Mouse (Mus musculus): Measurements from ENCODE around the gene Zfpm1. TPM values are rescaled to one million over a fixed set of nuclear protein-coding genes. Genes with fewer than 3 reads are reported as not detected.

Zfpm1 gene
- polyA plus RNA-seq, 1 experiment from 2014 or later: 4.9 TPM

DNA sequence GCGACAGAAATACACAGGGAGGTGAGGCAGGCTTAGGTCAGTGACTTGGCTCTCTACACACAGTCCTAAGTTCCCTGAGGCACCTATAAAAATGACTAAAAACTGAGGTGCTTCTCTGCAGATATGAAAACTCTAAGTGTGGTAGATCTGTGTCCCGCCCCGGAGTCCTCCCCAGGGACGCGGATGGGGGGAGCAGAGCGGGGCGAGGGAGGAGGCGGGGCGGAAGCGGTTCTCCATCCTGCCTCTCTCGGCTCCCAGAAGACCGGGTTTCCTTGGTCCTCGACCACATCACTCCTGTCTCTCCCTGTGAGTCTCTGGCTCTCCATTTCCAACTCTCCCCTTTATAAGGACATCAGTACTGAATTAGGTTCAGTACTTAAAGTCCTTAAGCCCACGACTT is 61.8 kb downstream of the Zfpm1 start:
- H3K27ac ChIP-seq: no peak overlapping the region
- H3K9me3 ChIP-seq: no peaks in the 10 kb centered on the region
- ATAC-seq: peak; percentile 20; the same call in 1 of the 2 replicates
- no peak overlapping the region; the same call in 1 of the 2 replicates for H3K4me3 ChIP-seq (replicated peaks)
- peaks cover 26% of the 10 kb centered on the region for H3K4me1 ChIP-seq (replicated peaks)
- peaks cover 4% of the 10 kb centered on the region; the same call in 1 of the 2 replicates for H3K27me3 ChIP-seq (replicated peaks)
- peak overlapping the region; percentile 28; the same call in 1 of the 2 replicates for H3K9ac ChIP-seq
- H3K4me2 ChIP-seq (replicated peaks): peak overlapping the region; percentile 56
- 2% methylated on average over 14 of the region's 14 CpGs for WGBS
- no peaks in the 10 kb centered on the region for H3K36me3 ChIP-seq

DNA sequence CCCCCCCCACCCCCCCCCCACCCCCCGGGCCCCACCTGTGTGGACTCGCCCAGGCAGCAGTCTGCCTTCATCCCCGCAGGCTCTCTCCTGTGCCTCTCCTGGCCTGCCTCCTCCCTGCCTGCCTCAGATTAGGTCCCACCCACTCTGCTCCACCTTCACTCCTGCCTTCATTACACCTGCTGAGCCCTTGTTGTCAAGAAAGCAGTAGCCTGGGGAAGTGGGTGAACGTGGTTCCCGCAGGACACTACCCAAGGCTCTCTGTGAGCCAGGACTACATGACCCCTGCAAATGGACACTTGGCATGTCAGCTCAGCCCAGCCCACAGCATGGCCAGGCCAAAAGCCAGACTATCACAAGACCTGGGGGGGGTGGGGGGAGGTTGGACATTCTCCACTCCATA is 62.3 kb downstream of the Zfpm1 start:
- Histone ChIP-seq H3K36me3 (no peaks in the 10 kb centered on the region), H3K4me3 (replicated peaks) (no peak overlapping the region), H3K9me3 (no peaks in the 10 kb centered on the region), H3K4me2 (replicated peaks) (no peak overlapping the region), H3K27me3 (replicated peaks) (peaks cover 4% of the 10 kb centered on the region; the same call in 1 of the 2 replicates), H3K27ac (no peak overlapping the region), H3K4me1 (replicated peaks) (peaks cover 26% of the 10 kb centered on the region), H3K9ac (no peak overlapping the region)
- 2% methylated on average over 2 of the region's 5 CpGs for WGBS
- ATAC-seq: peak; percentile 62

DNA sequence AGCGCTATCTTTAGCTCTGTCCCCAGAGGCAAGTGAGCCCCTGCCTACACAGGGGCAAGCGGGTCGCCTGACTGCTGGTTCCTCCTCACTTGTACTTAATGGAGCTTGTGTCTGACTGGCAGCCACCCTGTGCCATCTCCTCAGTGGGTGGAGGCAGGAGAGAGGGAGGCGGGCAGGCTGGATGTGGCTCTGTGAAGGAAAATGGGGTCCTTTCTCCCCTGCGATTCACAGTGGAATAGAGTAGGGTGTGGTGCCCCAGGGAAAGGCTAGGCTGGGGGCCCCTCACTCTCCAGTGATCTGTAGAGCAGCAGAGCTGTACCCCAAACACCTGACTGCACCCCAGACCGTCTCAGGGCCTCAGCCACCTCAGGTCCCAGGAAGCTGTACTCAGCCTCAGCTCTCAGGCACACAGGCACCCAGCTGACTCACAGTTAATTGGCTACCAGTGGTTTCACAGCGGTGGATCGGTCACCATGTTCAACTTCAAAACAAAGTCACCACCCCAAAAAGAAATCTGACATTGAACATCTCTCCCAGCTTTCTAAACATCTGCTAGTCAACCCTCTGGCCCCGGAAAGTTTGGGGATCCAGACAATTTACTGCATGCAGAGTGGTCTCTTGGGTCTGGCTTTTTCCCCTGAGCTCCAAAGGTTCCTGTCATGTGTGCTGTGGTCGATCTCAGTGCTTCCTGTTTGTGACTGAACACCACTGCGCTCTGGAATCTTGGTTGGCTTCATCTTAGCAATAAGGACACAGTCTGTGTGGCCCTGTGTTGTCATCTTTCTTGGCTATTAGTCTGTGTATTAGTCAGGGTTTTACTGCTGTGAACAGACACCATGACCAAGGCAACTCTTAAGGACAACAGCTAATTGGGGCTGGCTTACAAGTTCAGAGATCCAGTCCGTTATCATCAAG is 63.5 kb downstream of the Zfpm1 start:
- peaks cover 31% of the 10 kb centered on the region for H3K4me1 ChIP-seq (replicated peaks)
- H3K27me3 ChIP-seq (replicated peaks): peaks cover 4% of the 10 kb centered on the region; the same call in 1 of the 2 replicates
- H3K9me3 ChIP-seq: no peaks in the 10 kb centered on the region
- H3K4me3 ChIP-seq (replicated peaks): no peak overlapping the region
- no peaks in the 10 kb centered on the region for H3K36me3 ChIP-seq
- H3K27ac ChIP-seq: no peak overlapping the region
- no peak overlapping the region for H3K9ac ChIP-seq
- 66% methylated on average over 12 of the region's 12 CpGs for WGBS
- H3K4me2 ChIP-seq (replicated peaks): no peak overlapping the region
- no peak for ATAC-seq

DNA sequence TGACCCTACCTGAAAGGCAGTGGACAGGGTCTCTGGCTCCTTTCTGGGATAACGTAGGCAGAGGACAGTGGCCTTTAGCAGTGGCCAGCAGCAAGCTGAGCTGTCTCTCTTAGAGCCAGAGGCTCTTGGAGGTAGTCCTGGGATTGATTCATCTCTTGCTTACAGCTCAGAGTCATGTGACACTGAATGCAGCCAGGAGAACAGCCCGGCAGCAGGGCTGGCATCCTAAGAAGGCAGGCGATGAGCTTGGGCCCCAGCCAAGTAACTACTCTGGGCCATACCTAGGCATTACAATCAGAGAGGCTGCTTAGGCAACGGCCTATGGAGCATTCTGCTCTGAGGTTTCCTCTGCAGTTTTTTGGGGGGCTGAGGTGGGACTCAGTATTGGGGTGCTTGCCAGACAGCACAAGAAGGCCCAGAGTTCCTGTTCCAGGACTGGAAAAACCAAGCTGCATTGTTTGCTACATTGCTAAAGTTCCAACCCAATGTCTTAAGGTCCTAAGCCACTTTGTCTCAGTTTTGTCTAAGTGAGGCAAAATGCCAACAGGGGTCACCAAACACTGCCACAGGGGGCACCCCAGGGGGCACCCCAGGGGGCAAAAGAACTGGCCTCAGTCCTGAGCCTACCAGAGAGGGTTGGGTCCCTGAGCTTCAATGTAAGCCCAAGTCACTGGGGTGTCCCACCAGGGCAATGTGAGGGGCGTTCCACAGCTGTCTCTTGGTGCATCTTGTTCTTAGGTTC is 66.0 kb downstream of the Zfpm1 start:
- Histone ChIP-seq H3K9ac (no peak overlapping the region), H3K9me3 (no peaks in the 10 kb centered on the region), H3K4me3 (replicated peaks) (no peak overlapping the region), H3K36me3 (no peaks in the 10 kb centered on the region), H3K4me2 (replicated peaks) (no peak overlapping the region), H3K27ac (no peak overlapping the region), H3K27me3 (replicated peaks) (peaks cover 4% of the 10 kb centered on the region; the same call in 1 of the 2 replicates), H3K4me1 (replicated peaks) (peaks cover 21% of the 10 kb centered on the region)
- WGBS: 63% methylated on average over 5 of the region's 5 CpGs
- ATAC-seq: no peak

DNA sequence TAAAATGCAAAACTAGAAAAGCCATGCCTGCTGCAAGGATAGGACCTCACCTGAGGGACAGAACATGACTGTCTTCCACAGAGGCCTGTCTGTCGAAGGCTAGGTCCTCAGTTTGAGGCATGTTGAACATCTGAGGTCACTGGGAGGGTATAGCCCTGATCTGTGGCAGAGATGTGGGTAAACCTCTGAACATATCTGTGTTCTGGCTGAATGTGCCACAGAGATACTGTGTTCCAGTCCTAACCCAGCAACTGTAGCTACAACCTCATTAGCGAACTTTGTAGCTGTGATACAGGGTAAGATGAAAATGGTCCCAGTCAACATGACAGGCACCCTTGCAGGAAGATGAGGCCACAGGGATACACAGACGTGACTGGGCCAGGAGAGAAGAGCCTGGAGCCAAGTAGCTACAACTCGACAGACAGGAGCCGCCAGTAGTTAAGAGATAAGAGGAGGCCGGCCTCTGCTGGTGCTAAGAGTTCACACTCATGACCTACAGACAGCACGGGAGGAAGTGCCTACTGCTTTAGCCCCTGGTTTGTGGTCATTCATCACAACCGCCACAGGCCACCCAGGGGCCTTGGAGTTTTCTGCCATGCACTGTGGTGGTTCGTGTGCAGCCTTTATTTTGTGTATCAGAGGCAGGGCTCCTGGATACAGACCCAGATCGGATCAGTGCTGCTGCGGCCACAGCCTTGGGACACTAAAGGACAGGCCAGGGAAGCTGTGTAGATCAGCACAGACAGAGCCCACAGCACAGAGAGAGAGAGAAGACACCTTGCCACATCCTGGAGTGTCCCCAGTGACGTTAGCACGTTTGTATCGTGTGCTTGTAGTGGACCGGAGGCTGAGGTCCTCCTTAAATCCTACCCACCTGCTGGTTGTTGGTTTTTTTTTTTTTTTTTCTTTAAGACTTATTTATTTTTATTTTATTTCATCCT is 67.7 kb downstream of the Zfpm1 start:
- Histone ChIP-seq H3K4me1 (replicated peaks) (peaks cover 12% of the 10 kb centered on the region; the same call in 1 of the 2 replicates), H3K27me3 (replicated peaks) (no peaks in the 10 kb centered on the region; the same call in 1 of the 2 replicates), H3K36me3 (no peaks in the 10 kb centered on the region), H3K4me2 (replicated peaks) (no peak overlapping the region), H3K9ac (no peak overlapping the region), H3K27ac (no peak overlapping the region), H3K4me3 (replicated peaks) (no peak overlapping the region), H3K9me3 (no peaks in the 10 kb centered on the region)
- ATAC-seq: peak; percentile 77
- 29% methylated on average over 15 of the region's 15 CpGs for WGBS

DNA sequence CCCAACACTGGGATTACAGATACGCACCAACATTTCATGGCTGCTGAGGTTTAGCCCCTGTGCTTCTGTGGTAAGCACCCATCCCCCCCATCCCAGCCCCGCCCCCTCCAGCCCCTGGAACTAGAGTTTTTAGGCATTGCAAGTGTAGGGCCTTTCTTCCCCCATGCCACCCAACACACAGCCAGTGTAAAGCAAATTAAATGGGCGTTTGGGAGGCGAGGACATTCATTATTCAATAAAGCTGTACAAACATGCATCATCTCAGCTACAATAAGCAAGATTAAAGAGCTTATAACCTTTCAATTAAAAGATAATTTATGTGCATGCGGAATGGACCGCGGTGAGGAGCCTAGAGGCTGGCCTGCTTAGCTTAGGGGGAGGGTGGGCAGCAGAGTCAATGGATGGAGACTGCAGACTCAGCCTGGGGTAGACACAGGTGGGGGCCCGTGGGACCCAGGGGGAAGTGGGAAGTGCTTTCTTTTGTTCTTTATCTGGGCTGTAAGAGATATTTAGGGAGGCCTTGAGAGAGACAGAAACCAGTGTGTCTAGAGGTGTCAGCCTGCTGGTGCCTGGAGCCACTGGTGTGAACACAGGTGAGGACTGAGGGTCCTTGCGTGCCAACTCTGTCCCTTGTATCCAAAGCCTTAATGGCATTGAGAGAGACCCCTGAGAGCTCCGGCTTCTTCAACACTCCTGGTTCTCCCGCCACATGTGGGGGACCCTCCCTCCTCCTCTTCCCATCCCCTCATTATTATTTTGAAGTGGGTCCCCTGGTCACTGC is 68.6 kb downstream of the Zfpm1 start:
- Histone ChIP-seq H3K27me3 (replicated peaks) (no peaks in the 10 kb centered on the region; the same call in 1 of the 2 replicates), H3K4me2 (replicated peaks) (no peak overlapping the region), H3K9me3 (no peaks in the 10 kb centered on the region), H3K9ac (no peak overlapping the region), H3K36me3 (no peaks in the 10 kb centered on the region), H3K4me3 (replicated peaks) (no peak overlapping the region), H3K27ac (no peak overlapping the region), H3K4me1 (replicated peaks) (peaks cover 12% of the 10 kb centered on the region)
- ATAC-seq: no peak
- 48% methylated on average over 11 of the region's 11 CpGs for WGBS

DNA sequence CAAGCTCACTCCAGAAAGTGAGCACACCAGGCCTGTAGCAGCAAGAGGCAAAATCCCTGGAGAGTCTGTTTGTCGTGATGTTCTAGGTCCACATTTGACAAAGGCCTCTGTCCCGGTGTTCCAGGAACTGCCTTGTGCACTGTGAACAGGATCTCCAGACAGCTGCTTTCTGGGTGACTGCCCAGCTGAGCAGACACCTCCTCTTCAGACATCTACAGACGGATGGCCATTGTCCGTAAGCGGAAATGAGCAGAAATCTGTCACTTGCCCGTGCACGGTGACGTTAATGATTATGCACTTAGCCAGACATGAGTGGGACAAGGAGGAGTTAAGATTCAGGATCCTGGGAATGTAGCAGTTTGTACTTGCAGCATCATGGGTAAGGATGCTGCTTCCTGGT is 72.2 kb downstream of the Zfpm1 start:
- WGBS: 77% methylated on average over 8 of the region's 8 CpGs
- no peak for ATAC-seq
- H3K4me2 ChIP-seq (replicated peaks): no peak overlapping the region

DNA sequence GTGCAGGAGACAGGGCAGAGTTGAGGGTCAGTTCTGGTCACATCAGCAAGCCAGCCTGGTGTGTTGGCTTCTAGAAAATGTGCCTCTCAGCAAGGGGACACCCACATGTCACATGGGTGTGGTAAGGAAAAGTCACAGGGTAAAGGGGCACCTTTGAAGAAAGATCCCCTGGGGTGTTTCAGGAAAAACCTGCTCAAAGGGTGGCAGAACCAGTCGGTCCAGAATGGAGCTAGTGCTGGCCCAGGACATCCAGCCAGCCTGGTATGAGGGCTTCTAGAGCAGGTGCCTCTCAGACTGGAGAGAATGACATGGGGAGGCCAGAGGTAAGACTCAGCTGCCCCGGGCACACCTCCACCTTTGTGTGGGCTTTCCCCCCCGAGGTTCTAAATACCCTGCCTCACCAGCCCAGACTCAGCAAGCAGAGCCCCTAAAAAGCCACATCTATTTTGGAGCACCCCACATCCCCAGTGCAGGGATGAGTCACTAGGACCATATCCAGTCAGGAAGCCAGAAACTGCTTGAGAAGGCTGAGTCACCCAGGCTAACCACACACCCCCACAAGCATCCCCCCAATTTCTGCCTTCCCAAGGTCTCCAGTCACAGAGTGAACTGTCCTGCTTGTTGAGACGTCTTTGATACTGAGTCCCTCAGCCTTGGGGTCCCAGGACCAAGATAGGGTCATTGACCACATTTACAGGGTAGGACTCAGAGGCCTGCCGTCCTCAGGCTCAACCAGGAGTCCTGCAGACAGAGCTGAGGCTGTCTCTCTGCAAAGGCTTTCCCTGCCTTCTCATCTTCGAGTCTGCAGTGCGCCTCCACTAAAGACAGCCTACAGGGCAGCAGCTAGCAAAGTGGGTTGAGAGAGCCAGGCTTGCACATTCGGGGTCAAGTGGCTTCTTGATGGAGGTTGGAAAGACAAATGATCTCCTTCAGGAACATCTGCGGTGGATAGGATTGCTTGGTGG is 74.0 kb downstream of the Zfpm1 start:
- peaks cover 4% of the 10 kb centered on the region for H3K27me3 ChIP-seq (replicated peaks)
- H3K9me3 ChIP-seq: no peaks in the 10 kb centered on the region
- no peak overlapping the region for H3K27ac ChIP-seq
- H3K36me3 ChIP-seq: no peaks in the 10 kb centered on the region
- peak; percentile 83 for ATAC-seq
- peaks cover 11% of the 10 kb centered on the region; the same call in 1 of the 2 replicates for H3K4me1 ChIP-seq (replicated peaks)
- H3K4me2 ChIP-seq (replicated peaks): peak overlapping the region; percentile 1; the same call in 1 of the 2 replicates
- no peak overlapping the region for H3K9ac ChIP-seq
- WGBS: 57% methylated on average over 9 of the region's 9 CpGs
- no peak overlapping the region for H3K4me3 ChIP-seq (replicated peaks)

More for the DNA sequence above, 72.2 kb downstream of the Zfpm1 start:
- peaks cover 16% of the 10 kb centered on the region for H3K4me1 ChIP-seq (replicated peaks)
- peaks cover 4% of the 10 kb centered on the region for H3K27me3 ChIP-seq (replicated peaks)
- H3K36me3 ChIP-seq: no peaks in the 10 kb centered on the region
- no peaks in the 10 kb centered on the region for H3K9me3 ChIP-seq
- H3K4me3 ChIP-seq (replicated peaks): no peak overlapping the region
- H3K9ac ChIP-seq: no peak overlapping the region
- no peak overlapping the region for H3K27ac ChIP-seq

DNA sequence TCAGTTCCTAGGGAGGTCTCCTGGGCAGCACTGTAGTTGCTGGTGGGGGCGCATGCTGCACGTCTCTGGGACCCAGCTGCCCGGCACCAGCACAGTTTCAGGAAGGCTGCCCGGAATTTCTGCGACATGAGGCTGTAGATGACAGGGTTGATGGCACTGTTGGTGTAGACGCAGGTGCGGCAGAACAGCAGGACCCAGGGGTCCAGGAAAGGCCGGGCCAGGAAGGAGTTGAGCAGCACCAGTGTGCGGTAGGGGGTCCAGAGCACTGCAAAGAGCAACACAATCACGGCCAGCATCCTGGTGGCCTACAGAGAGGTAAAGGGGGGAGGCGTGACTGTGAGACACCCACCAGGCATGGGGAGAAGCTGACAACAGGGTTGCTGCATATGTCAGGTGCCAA is 75.3 kb downstream of the Zfpm1 start:
- Histone ChIP-seq H3K36me3 (no peaks in the 10 kb centered on the region), H3K9me3 (no peaks in the 10 kb centered on the region), H3K9ac (no peak overlapping the region), H3K4me2 (replicated peaks) (no peak overlapping the region), H3K27ac (no peak overlapping the region), H3K4me3 (replicated peaks) (no peak overlapping the region), H3K27me3 (replicated peaks) (peaks cover 4% of the 10 kb centered on the region; the same call in 1 of the 2 replicates), H3K4me1 (replicated peaks) (peaks cover 11% of the 10 kb centered on the region)
- ATAC-seq: no peak
- WGBS: 64% methylated on average over 11 of the region's 11 CpGs

DNA sequence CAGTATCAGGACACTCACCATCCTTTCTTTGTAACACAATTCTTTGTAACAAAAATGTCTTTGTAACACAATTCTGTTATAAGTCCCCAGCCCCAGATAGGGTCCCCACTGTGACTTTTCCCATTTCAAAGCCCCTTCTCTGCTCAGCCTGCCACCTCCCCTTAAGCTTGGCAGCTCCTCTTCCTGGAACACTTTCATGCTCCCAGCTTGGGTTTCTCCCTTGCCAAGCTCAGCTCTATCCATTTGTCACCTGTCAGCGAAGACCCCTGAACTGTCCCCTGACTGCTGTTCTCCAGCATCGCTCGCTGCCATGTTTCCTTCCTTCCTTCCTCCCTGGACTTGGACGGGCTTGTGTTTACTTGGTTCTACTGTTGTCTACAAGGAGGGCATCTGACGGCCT is 75.7 kb downstream of the Zfpm1 start:
- no peak overlapping the region for H3K27ac ChIP-seq
- H3K27me3 ChIP-seq (replicated peaks): peaks cover 4% of the 10 kb centered on the region; the same call in 1 of the 2 replicates
- H3K4me3 ChIP-seq (replicated peaks): no peak overlapping the region
- ATAC-seq: no peak
- H3K9ac ChIP-seq: no peak overlapping the region
- no peaks in the 10 kb centered on the region for H3K36me3 ChIP-seq
- peaks cover 11% of the 10 kb centered on the region for H3K4me1 ChIP-seq (replicated peaks)
- H3K4me2 ChIP-seq (replicated peaks): no peak overlapping the region
- WGBS: 68% methylated on average over 5 of the region's 5 CpGs
- no peaks in the 10 kb centered on the region for H3K9me3 ChIP-seq

All from intestine, embryonic 15.5 days (tissue).